ENCODE assay signal across 25 mouse cellular contexts in the genomic region with DNA sequence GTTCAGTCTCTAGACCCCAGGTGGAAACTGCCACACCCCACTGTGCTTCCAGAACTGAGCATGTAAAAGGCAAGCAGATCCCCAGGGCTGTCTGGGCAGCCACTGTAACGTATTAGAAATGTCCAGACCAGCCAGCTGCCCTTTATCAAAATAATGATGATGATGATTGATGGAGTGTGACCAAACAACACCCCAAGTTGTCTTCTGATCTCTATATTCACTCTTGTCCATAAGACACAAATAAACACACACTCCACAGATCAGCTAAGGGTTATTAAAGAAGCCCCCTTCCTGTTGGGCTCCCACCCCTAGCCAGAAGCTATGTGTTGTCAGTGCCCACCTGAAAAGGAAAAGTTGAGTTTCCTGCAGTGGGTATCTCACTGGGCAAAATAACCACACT.
DNase-seq lines count a peak whose midpoint lies in the region; ATAC-seq and TF ChIP-seq lines count a peak whose summit lies in the region.
"Had no signal": no experiment of that assay in that cellular context is flagged by ENCODE, and none has a peak within 500 bp of the region (broad histone marks: within the 10 kb centered on the region; RNA-seq: fewer than 3 reads in every experiment).

No protein-coding gene starts in this region.

- H3K4me2 ChIP-seq in lung, embryonic 15.5 days, result no peak overlapping the region
- H3K4me2 ChIP-seq in lung, postnatal 0 days (replicated peaks; ENCODE audit: low read depth, low read length), result no peak overlapping the region
- H3K4me2 ChIP-seq: embryonic facial prominence, embryonic 12.5 days; forebrain, embryonic 13.5 days had no signal

- no peaks in the 10 kb centered on the region; the same call in 1 of the 2 replicates for H3K9me3 ChIP-seq in lung, embryonic 15.5 days
- H3K9me3 ChIP-seq in lung, postnatal 0 days (ENCODE audit: low read length), result no peaks in the 10 kb centered on the region
- H3K9me3 ChIP-seq: embryonic facial prominence, embryonic 10.5 days; embryonic facial prominence, embryonic 12.5 days; forebrain, embryonic 13.5 days; G1E had no signal

- WGBS in lung, embryonic 15.5 days, result 39% methylated on average over 1 of the region's 1 CpGs
- 38% methylated on average over 1 of the region's 1 CpGs for WGBS in lung, postnatal 0 days

- H3K9ac ChIP-seq in lung, embryonic 15.5 days, result no peak overlapping the region
- no peak overlapping the region for H3K9ac ChIP-seq in lung, postnatal 0 days (replicated peaks; ENCODE audit: low read depth)
- H3K9ac ChIP-seq: embryonic facial prominence, embryonic 12.5 days; forebrain, embryonic 13.5 days had no signal

- H3K27me3 ChIP-seq in lung, embryonic 15.5 days, result no peaks in the 10 kb centered on the region
- no peaks in the 10 kb centered on the region for H3K27me3 ChIP-seq in lung, postnatal 0 days (replicated peaks; ENCODE audit: insufficient read depth, low read length)
- H3K27me3 ChIP-seq: CH12.LX; embryonic facial prominence, embryonic 12.5 days; forebrain, embryonic 13.5 days; Patski had no signal

- ATAC-seq in lung, embryonic 15.5 days (ENCODE audit: borderline replicate concordance, extremely low read depth, low FRiP score, low TSS enrichment), result peak; percentile 70; the same call in 1 of the 2 replicates
- ATAC-seq in lung, postnatal 0 days, result 0 out of 2 replicates have a peak, but pooled peaks have one; percentile 17
- ATAC-seq: activated CD4-positive, CD25-positive, alpha-beta regulatory T cell, adult 4 months; CD4-positive, CD25-positive, alpha-beta regulatory T cell, adult 4 months; forebrain, embryonic 13.5 days; Patski had no signal

- no peak overlapping the region for H3K4me3 ChIP-seq in layer of hippocampus, adult 2 months
- no peak overlapping the region for H3K4me3 ChIP-seq in lung, embryonic 15.5 days
- H3K4me3 ChIP-seq in lung, postnatal 0 days (ENCODE audit: low read depth, low read length), result no peak overlapping the region
- H3K4me3 ChIP-seq: embryonic facial prominence, embryonic 10.5 days; embryonic facial prominence, embryonic 12.5 days; forebrain, embryonic 13.5 days had no signal

- TF ChIP-seq CTCF in layer of hippocampus, adult 2 months (conservative IDR thresholded peaks at IDR 0.05), result no peak
- TF ChIP-seq CTCF in lung, postnatal 0 days (IDR thresholded peaks at IDR 0.05), result no peak

- intact Hi-C loops in heart, postnatal 14 days (cut with DNase I), result no loop called here

- peak; percentile 35 for DNase-seq in heart, adult 11 months
- DNase-seq in heart, postnatal 14 days, result no peak
- no peak for DNase-seq in layer of hippocampus, adult 2 months (ENCODE audit: low spot score in 2 of 2)
- DNase-seq in layer of hippocampus, adult 11-12 months (ENCODE audit: low spot score), result no peak
- DNase-seq in lung, postnatal 36 days, result no peak
- no peak for DNase-seq in lung, postnatal 0 days (ENCODE audit: low spot score)
- no peak for DNase-seq in lung, postnatal 10 days
- DNase-seq: adrenal gland, adult 8-10 months; adrenal gland, postnatal 14 days; adrenal gland, postnatal 36 days; B cell, adult 2 months; cerebellum, adult 11-12 months; cerebellum, adult 2 months; cerebellum, adult 9-10 months; cerebellum, postnatal 10 days; cerebellum, postnatal 25 days had no signal

- peaks cover 6% of the 10 kb centered on the region; the same call in 1 of the 2 replicates for H3K4me1 ChIP-seq in lung, embryonic 15.5 days
- H3K4me1 ChIP-seq in lung, postnatal 0 days (ENCODE audit: insufficient read depth, low read depth, low read length), result no peaks in the 10 kb centered on the region
- H3K4me1 ChIP-seq: embryonic facial prominence, embryonic 10.5 days; embryonic facial prominence, embryonic 12.5 days; forebrain, embryonic 13.5 days had no signal

- H3K27ac ChIP-seq in layer of hippocampus, adult 2 months, result peak overlapping the region; percentile 43; the same call in 1 of the 2 replicates
- H3K27ac ChIP-seq in lung, embryonic 15.5 days, result no peak overlapping the region
- no peak overlapping the region for H3K27ac ChIP-seq in lung, postnatal 0 days (ENCODE audit: low read length)
- H3K27ac ChIP-seq: embryonic facial prominence, embryonic 10.5 days; embryonic facial prominence, embryonic 12.5 days; forebrain, embryonic 13.5 days had no signal

- TF ChIP-seq EP300 in lung, postnatal 0 days (IDR thresholded peaks at IDR 0.05), result no peak

- no peaks in the 10 kb centered on the region for H3K36me3 ChIP-seq in lung, embryonic 15.5 days
- H3K36me3 ChIP-seq in lung, postnatal 0 days (ENCODE audit: insufficient read depth, low read length), result no peaks in the 10 kb centered on the region
- H3K36me3 ChIP-seq: embryonic facial prominence, embryonic 10.5 days; embryonic facial prominence, embryonic 12.5 days; G1E had no signal
